9 mouse cellular contexts compared by ENCODE assay signal in genomic region chr9:106038865-106039264, GRCm38 (mm10). TPM values are rescaled to one million over a fixed set of nuclear protein-coding genes. Genes with fewer than 3 reads are reported as not detected.
DNase-seq lines count a peak whose midpoint lies in the region; ATAC-seq lines count a peak whose summit lies in the region.
"Had no signal": no experiment of that assay in that cellular context is flagged by ENCODE, and none has a peak within 500 bp of the region (broad histone marks: within the 10 kb centered on the region; RNA-seq: fewer than 3 reads in every experiment).

No protein-coding gene starts in this region.

- peak; percentile 48; the same call in 1 of the 2 replicates for ATAC-seq in hindbrain, embryonic 16.5 days

- peak; percentile 73 for DNase-seq in ovary, postnatal 14 days (ENCODE audit: low spot score)
- no peak for DNase-seq in ovary, postnatal 36 days (ENCODE audit: low spot score)
- peak; percentile 29 to 52 for DNase-seq in adrenal gland, adult 18-20 months (ENCODE audit: low spot score in 2 of 2)
- DNase-seq in embryo, embryonic 11.5 days (ENCODE audit: low read depth, low spot score) = peak; percentile 54
- peak; percentile 44 for DNase-seq in left cerebral cortex, postnatal 4 days
- peak; percentile 75 for DNase-seq in retina, postnatal 1 day
- DNase-seq in spleen, postnatal 4 days (ENCODE audit: low spot score in 2 of 2) = no peak

- H3K4me3 ChIP-seq in hindbrain, embryonic 16.5 days (ENCODE audit: low read length) = no peak overlapping the region
- H3K4me3 ChIP-seq: heart, embryonic 13.5 days had no signal

- H3K27ac ChIP-seq in hindbrain, embryonic 16.5 days (ENCODE audit: low read depth, low read length) = no peak overlapping the region
- H3K27ac ChIP-seq: heart, embryonic 13.5 days had no signal

- H3K9ac ChIP-seq in hindbrain, embryonic 16.5 days (ENCODE audit: low read depth, low read length) = no peak overlapping the region
- H3K9ac ChIP-seq: heart, embryonic 13.5 days had no signal

- no peaks in the 10 kb centered on the region for H3K36me3 ChIP-seq in hindbrain, embryonic 16.5 days (ENCODE audit: control insufficient read depth, insufficient read depth, low read length)
- H3K36me3 ChIP-seq: heart, embryonic 13.5 days had no signal

- H3K9me3 ChIP-seq in hindbrain, embryonic 16.5 days (ENCODE audit: control insufficient read depth, low read length) = no peaks in the 10 kb centered on the region
- H3K9me3 ChIP-seq: heart, embryonic 13.5 days had no signal

- WGBS in hindbrain, embryonic 16.5 days = 5% methylated on average over 4 of the region's 4 CpGs

- no peaks in the 10 kb centered on the region for H3K27me3 ChIP-seq in hindbrain, embryonic 16.5 days (replicated peaks; ENCODE audit: control insufficient read depth, insufficient read depth, low read length)
- H3K27me3 ChIP-seq: heart, embryonic 13.5 days had no signal

- intact Hi-C loops in left cerebral cortex, postnatal 4 days (cut with DNase I) = loop anchor here (10.0 kb wide), 2 partner anchors 344 to 544 kb away; no protein-coding TSS in a partner anchor

- no peak overlapping the region for H3K4me2 ChIP-seq in hindbrain, embryonic 16.5 days (ENCODE audit: low read length)
- H3K4me2 ChIP-seq: heart, embryonic 13.5 days had no signal

- H3K4me1 ChIP-seq in hindbrain, embryonic 16.5 days (ENCODE audit: control insufficient read depth, insufficient read depth, low read depth, low read length) = no peaks in the 10 kb centered on the region
- H3K4me1 ChIP-seq: heart, embryonic 13.5 days had no signal

RNA-seq across cellular contexts. Expression of gene Col6a4, which starts 57.7 kb away (rescaled TPM):
- total RNA-seq in adrenal gland, adult 18-20 months (2021) = under 1 TPM; 0.10 to 0.30 TPM
- polyA plus RNA-seq in hindbrain, embryonic 16.5 days (2015; fragmentation: Nextera tagmentation; extraction: Ambion mirVana) = 1.3 and 1.5 TPM in 2 replicates
- total RNA-seq in left cerebral cortex, postnatal 4 days (2021) = 1 to 10 TPM; 2.0 to 3.1 TPM

Comparison
In these comparisons a context has a peak if more than half of its experiments do, and no peak if none do; other contexts are left out.
1. DNase-seq: peak in ovary, postnatal 14 days (single experiment), adrenal gland, adult 18-20 months (2 of 2), embryo, embryonic 11.5 days (single experiment), left cerebral cortex, postnatal 4 days (single experiment) and retina, postnatal 1 day (single experiment); none in ovary, postnatal 36 days (single experiment) and spleen, postnatal 4 days (0 of 2).